Mouse (Mus musculus) kidney, adult 2 months (tissue): Measurements from ENCODE around the gene Dnah12.

ENCODE experiments used
- CTCF ChIP-seq: fragments of 200-500 bp; conservative IDR thresholded peaks from 2 replicates; pipeline ENCODE4 v1.5.1; 2011; ENCODE audit warnings: low read depth, mild to moderate bottlenecking, control low read depth, low read length, moderate library complexity, mixed read lengths; ENCODE audit not compliant: insufficient read depth, insufficient read length
- POLR2A ChIP-seq: fragments of 200-500 bp; IDR thresholded peaks from one replicate; pipeline ENCODE4 v1.6.1; 2011; ENCODE audit warnings: low read depth, low read length, control low read depth

DNA sequence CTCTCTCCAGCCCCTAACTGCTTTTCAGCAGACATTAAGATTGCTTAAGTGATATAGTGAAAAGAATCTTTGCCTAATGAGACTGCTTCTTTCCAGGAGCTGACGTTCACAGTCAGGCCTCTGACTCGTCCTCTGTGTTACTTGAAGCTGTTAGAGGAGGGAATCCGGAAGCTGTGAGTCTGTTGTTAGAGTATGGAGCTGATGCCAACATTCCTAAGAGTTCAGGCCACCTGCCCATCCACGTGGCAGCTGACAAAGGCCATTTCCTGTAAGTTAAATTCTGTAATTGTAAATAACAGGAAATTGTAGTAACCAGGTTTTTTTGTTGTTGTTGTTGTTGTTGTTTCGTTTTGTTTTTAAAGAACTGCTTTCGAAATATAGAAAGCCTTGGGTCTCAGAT is 218.1 kb downstream of the Dnah12 start:
- no peak for TF ChIP-seq CTCF
- no peak for TF ChIP-seq POLR2A
